Mouse (Mus musculus): ENCODE results near the gene Pde11a.

- TF ChIP-seq TCF12 (IDR thresholded peaks at IDR 0.05; ENCODE audit: insufficient read depth, poor library complexity, severe bottlenecking) (no peak), POLR2A (IDR thresholded peaks at IDR 0.05; ENCODE audit: insufficient read length, low read depth) (no peak), SRF (IDR thresholded peaks at IDR 0.05; ENCODE audit: control insufficient read depth, insufficient read length, low read depth) (no peak), MYOD1 (IDR thresholded peaks at IDR 0.05; ENCODE audit: control insufficient read depth in 1 of 3, insufficient read length in 2 of 3, low read depth in 2 of 3) (no peak), USF1 (IDR thresholded peaks at IDR 0.05; ENCODE audit: low read depth) (no peak)
Measured at GRCm38 (mm10) chr2:76064078-76064477, 274.5 kb downstream of the Pde11a start.
